Mouse (Mus musculus) small intestine, adult 2 months (tissue): ENCODE data around the gene Tspan9.

Source experiments
- CTCF ChIP-seq: fragments of 200-500 bp; IDR thresholded peaks from 2 replicates; pipeline ENCODE4 v1.5.1; 2012; ENCODE audit warnings: low read depth, mild to moderate bottlenecking, control low read depth, inconsistent platforms, low read length, moderate library complexity, mixed read lengths; ENCODE audit not compliant: insufficient replicate concordance, insufficient read length; ENCODE audit errors: extremely low read depth
- POLR2A ChIP-seq: fragments of 200-500 bp; IDR thresholded peaks from 2 replicates; pipeline ENCODE4 v1.6.1; 2012; ENCODE audit warnings: low read depth, mild to moderate bottlenecking, control low read depth, inconsistent platforms, low read length, moderate library complexity

GRCm38 (mm10) chr6:128030475-128030874 lies 112.9 kb downstream of the Tspan9 start:
- no peak for TF ChIP-seq POLR2A
- no peak for TF ChIP-seq CTCF
